Mouse (Mus musculus) midbrain, postnatal 0 days (tissue): ENCODE measurements around the gene Spast. TPM values are rescaled to one million over a fixed set of nuclear protein-coding genes. Genes with fewer than 3 reads are reported as not detected.
"Not testable (repeated sequence)": the region's sequence is repeated elsewhere in the genome, so short reads cannot be mapped to it uniquely, and the experiment has no call there.

ENCODE experiments used
- ATAC-seq: fragments of 200-750 bp; cut with Nextera tagmentation; 2 replicates; pipeline ENCODE4 v1.8.0; 2017; ENCODE audit warnings: moderate number of reproducible peaks, mild to moderate bottlenecking, moderate TSS enrichment, moderate library complexity; ENCODE audit not compliant: low FRiP score
- DNase-seq: peaks from one replicate; pipeline ENCODE4 v3.0.0-alpha.2; 2015; ENCODE audit warnings: low spot score
- H3K27ac ChIP-seq: fragments of 300-500 bp; sonication (generic); 2 replicates; pipeline ENCODE4 v1.5.1; 2014; ENCODE audit warnings: low read depth, mild to moderate bottlenecking, low read length, mixed read lengths
- H3K27me3 ChIP-seq: fragments of 300-500 bp; sonication (generic); 2 replicates; pipeline ENCODE4 v1.6.1; 2014; ENCODE audit warnings: low read length, control low read depth, mixed read lengths; ENCODE audit not compliant: insufficient read depth
- H3K36me3 ChIP-seq: fragments of 300-500 bp; sonication (generic); 2 replicates; pipeline ENCODE4 v1.6.1; 2014; ENCODE audit warnings: low read length, control low read depth, mixed read lengths; ENCODE audit not compliant: insufficient read depth
- H3K4me1 ChIP-seq: fragments of 300-500 bp; sonication (generic); 2 replicates; pipeline ENCODE4 v1.6.1; 2014; ENCODE audit warnings: mild to moderate bottlenecking, control low read depth, antibody characterized with exemption, low read length, mixed read lengths; ENCODE audit not compliant: insufficient read depth
- H3K4me2 ChIP-seq: fragments of 300-500 bp; sonication (generic); 2 replicates; pipeline ENCODE4 v1.6.1; 2014; ENCODE audit warnings: low read depth, mild to moderate bottlenecking, low read length, mixed read lengths; ENCODE audit not compliant: poor library complexity, severe bottlenecking
- H3K4me3 ChIP-seq: fragments of 300-500 bp; sonication (generic); 2 replicates; pipeline ENCODE4 v1.5.1; 2014; ENCODE audit warnings: low read depth, mild to moderate bottlenecking, low read length, moderate library complexity
- H3K9ac ChIP-seq: fragments of 300-500 bp; sonication (generic); replicated peaks from 2 replicates; pipeline ENCODE4 v1.6.1; 2014; ENCODE audit warnings: mild to moderate bottlenecking, low read length, moderate library complexity, mixed read lengths; ENCODE audit not compliant: poor library complexity, severe bottlenecking
- H3K9me3 ChIP-seq: fragments of 300-500 bp; sonication (generic); 2 replicates; pipeline ENCODE4 v1.6.1; 2016; ENCODE audit warnings: low read length, control low read depth
- CTCF ChIP-seq: IDR thresholded peaks from 2 replicates; pipeline ENCODE4 v1.5.1; 2016; ENCODE audit warnings: antibody characterized with exemption, mild to moderate bottlenecking
- WGBS: fragments of 180-500 bp; shearing (Covaris S2); extraction: QIAGEN DNeasy Blood & Tissue Kit; methylation state at CpG from one replicate; pipeline ENCODE4 v1.1.7; 2014; 5-methylcytosine and 5-hydroxymethylcytosine counted together
- polyA plus RNA-seq: library from polyadenylated mRNA; unstranded; fragments of >200 nt; fragmentation: Nextera tagmentation; extraction: Ambion mirVana; gene quantifications from 2 replicates; pipeline ENCODE4 v1.2.1, GENCODE M21; 2015
- total RNA-seq: library from RNA; depleted of rRNA; stranded (reverse); fragments of >200 nt; gene quantifications from 2 replicates; pipeline ENCODE4 v1.2.3, GENCODE M21; 2014

Spast gene
- total and polyA plus RNA-seq, 2 experiments from 2014 or later: 27.4 to 121 TPM

- DNase-seq (peak; percentile 67), ATAC-seq (peak; percentile 69)
- Histone ChIP-seq H3K4me3 (peak overlapping the region; percentile 89), H3K36me3 (peaks cover 5% of the 10 kb centered on the region; the same call in 1 of the 2 replicates), H3K4me2 (peak overlapping the region; percentile 69), H3K4me1 (no peaks in the 10 kb centered on the region; the same call in 1 of the 2 replicates), H3K27ac (peak overlapping the region; percentile 88), H3K9ac (peak overlapping the region; percentile 80), H3K9me3 (no peaks in the 10 kb centered on the region), H3K27me3 (no peaks in the 10 kb centered on the region)
- under 1% methylated on average over 49 of the region's 80 CpGs for WGBS
- TF ChIP-seq CTCF: no peak
Measured at GRCm38 (mm10) chr17:74294426-74295025, 44.3 kb upstream of the Spast start.

GRCm38 (mm10) chr17:74295026-74295970 lies 43.5 kb upstream of the Spast start, which contains the start of gene Memo1:
TSS of gene Memo1 (minus strand) at chr17:74295521.
- H3K27me3 ChIP-seq: no peaks in the 10 kb centered on the region
- ATAC-seq (peak; percentile 88), DNase-seq (peak; percentile 81)
- peak within 1 kb of the TSS; percentile 89 for H3K4me3 ChIP-seq
- under 1% methylated on average over 45 of the region's 110 CpGs for WGBS
- no peak for TF ChIP-seq CTCF
- peak within 1 kb of the TSS; percentile 69 for H3K4me2 ChIP-seq
- H3K9ac ChIP-seq: peak within 1 kb of the TSS; percentile 80
- H3K27ac ChIP-seq: peak within 1 kb of the TSS; percentile 88
- no peaks in the 10 kb centered on the region; the same call in 1 of the 2 replicates for H3K4me1 ChIP-seq
- H3K36me3 ChIP-seq: peaks cover 5% of the 10 kb centered on the region; the same call in 1 of the 2 replicates
- no peaks in the 10 kb centered on the region for H3K9me3 ChIP-seq

- 49% methylated on average over 11 of the region's 11 CpGs for WGBS
- ATAC-seq (no peak), DNase-seq (no peak)
- Histone ChIP-seq H3K4me2 (peak overlapping the region; percentile 69), H3K27ac (peak overlapping the region; percentile 88; the same call in 1 of the 2 replicates), H3K9me3 (no peaks in the 10 kb centered on the region), H3K4me3 (peak overlapping the region; percentile 89), H3K9ac (no peak overlapping the region), H3K4me1 (no peaks in the 10 kb centered on the region; the same call in 1 of the 2 replicates), H3K36me3 (peaks cover 7% of the 10 kb centered on the region; the same call in 1 of the 2 replicates), H3K27me3 (no peaks in the 10 kb centered on the region)
- peak; percentile 55 for TF ChIP-seq CTCF
Measured at GRCm38 (mm10) chr17:74296076-74296823, 42.5 kb upstream of the Spast start.

GRCm38 (mm10) chr17:74296991-74297390 lies 41.8 kb upstream of the Spast start:
- not testable (repeated sequence) for ATAC-seq, H3K27me3 ChIP-seq, H3K27ac ChIP-seq, DNase-seq, H3K4me3 ChIP-seq, H3K4me2 ChIP-seq, H3K9me3 ChIP-seq, H3K4me1 ChIP-seq, H3K9ac ChIP-seq
- WGBS: 92% methylated on average over 5 of the region's 5 CpGs
- peaks cover 11% of the 10 kb centered on the region; the same call in 1 of the 2 replicates for H3K36me3 ChIP-seq

GRCm38 (mm10) chr17:74300089-74300488 lies 38.7 kb upstream of the Spast start:
- Histone ChIP-seq H3K27ac (no peak overlapping the region), H3K4me3 (no peak overlapping the region), H3K4me2 (no peak overlapping the region), H3K9me3 (no peaks in the 10 kb centered on the region), H3K27me3 (no peaks in the 10 kb centered on the region), H3K36me3 (peaks cover 11% of the 10 kb centered on the region), H3K9ac (no peak overlapping the region), H3K4me1 (no peaks in the 10 kb centered on the region)
- ATAC-seq: no peak
- no peak for DNase-seq
- 70% methylated on average over 5 of the region's 5 CpGs for WGBS
- no peak for TF ChIP-seq CTCF
